Mouse (Mus musculus) ES-E14 (cell line): ENCODE measurements around the gene Alg14.

Experiments used
- CHD2 ChIP-seq: IDR thresholded peaks from 2 replicates; pipeline ENCODE4 v1.6.1; 2014; ENCODE audit warnings: mild to moderate bottlenecking, low read depth, low read length, inconsistent platforms
- HCFC1 ChIP-seq: IDR thresholded peaks from 2 replicates; pipeline ENCODE4 v1.6.1; 2012; ENCODE audit warnings: low read length, inconsistent platforms, borderline replicate concordance; ENCODE audit not compliant: insufficient read depth
- ZNF384 ChIP-seq: IDR thresholded peaks from 2 replicates; pipeline ENCODE4 v1.6.1; 2012; ENCODE audit warnings: low read depth, low read length, inconsistent platforms

DNA sequence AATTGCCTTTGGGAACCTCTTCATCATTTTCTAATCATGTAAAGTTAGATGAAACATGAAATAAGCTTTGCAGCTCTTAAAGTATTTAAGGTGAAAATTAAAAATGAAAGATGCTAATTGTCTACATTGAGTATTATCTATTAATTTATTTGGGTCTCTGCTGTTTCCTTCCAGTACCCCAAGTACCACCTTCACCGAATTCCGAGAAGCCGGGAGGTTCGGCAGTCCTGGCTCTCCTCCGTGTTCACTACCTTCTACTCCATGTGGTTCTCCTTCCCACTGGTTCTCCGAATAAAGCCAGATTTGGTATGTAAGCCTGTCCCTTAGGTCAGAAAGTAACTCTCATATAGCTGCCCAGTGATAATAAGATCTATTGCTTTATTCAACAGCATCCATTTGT is 28.3 kb downstream of the Alg14 start:
- TF ChIP-seq HCFC1: no peak
- TF ChIP-seq ZNF384: no peak
- no peak for TF ChIP-seq CHD2
